Mouse (Mus musculus) cortical plate, adult 2 months (tissue): ENCODE measurements around the gene Prkcq.

Experiments used
- CTCF ChIP-seq: fragments of 200-500 bp; IDR thresholded peaks from 2 replicates; pipeline ENCODE4 v1.5.1; 2011; ENCODE audit warnings: mild to moderate bottlenecking, control low read depth, low read length; ENCODE audit not compliant: insufficient read depth; ENCODE audit errors: extremely low read depth
- POLR2A ChIP-seq: fragments of 200-500 bp; IDR thresholded peaks from 2 replicates; pipeline ENCODE4 v1.6.1; 2011; ENCODE audit warnings: mild to moderate bottlenecking, low read length, control low read depth; ENCODE audit not compliant: insufficient read depth; ENCODE audit errors: extremely low read depth

DNA sequence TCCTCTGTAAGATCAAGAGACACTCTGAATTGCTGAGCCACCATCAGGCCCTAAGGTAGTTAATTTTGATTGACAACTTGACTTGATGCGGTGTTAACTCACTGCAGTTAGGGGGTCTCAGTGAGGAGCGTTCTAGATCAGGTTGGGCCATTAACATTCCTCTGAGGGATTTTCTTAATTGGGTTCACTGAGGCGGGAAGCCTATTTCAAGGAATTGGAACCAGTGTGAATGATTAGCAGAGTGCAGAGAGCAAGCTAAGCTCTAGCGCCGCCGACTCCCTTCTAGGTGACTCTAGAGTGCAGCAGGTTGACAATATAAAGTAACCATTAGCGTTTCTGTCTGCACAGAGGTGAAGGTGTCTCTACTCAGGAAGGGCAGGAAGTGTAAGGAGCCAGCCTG is 155.4 kb downstream of the Prkcq start:
- TF ChIP-seq POLR2A: no peak
- no peak for TF ChIP-seq CTCF
